Mouse (Mus musculus): ENCODE measurements around the gene Gm16223. TPM values are rescaled to one million over a fixed set of nuclear protein-coding genes. Genes with fewer than 3 reads are reported as not detected.

Gene Gm16223
- polyA plus RNA-seq (2015; fragmentation: Nextera tagmentation; extraction: Ambion mirVana), result not detected in 2 replicates

GRCm38 (mm10) chr5:42067476-42068187, at the start of gene Gm16223:
Gene Gm16223, plus strand, starts transcription at chr5:42067960.
- no peaks in the 10 kb centered on the region for H3K36me3 ChIP-seq (replicated peaks)
- WGBS (ENCODE audit: insufficient replicate concordance), result 61% methylated on average over 10 of the region's 10 CpGs
- no peaks in the 10 kb centered on the region for H3K4me1 ChIP-seq (replicated peaks)
- no peak within 1 kb of the TSS for H3K9ac ChIP-seq
- no peaks in the 10 kb centered on the region for H3K27me3 ChIP-seq
- ATAC-seq (ENCODE audit: insufficient read depth), result no peak
- no peaks in the 10 kb centered on the region for H3K9me3 ChIP-seq (replicated peaks)
- H3K27ac ChIP-seq (replicated peaks), result no peak within 1 kb of the TSS
- no peak within 1 kb of the TSS for H3K4me2 ChIP-seq
- H3K4me3 ChIP-seq (replicated peaks), result no peak within 1 kb of the TSS

GRCm38 (mm10) chr5:42022029-42022428, 45.7 kb upstream of the Gm16223 start:
- Histone ChIP-seq H3K4me3 (replicated peaks) (no peak overlapping the region), H3K9me3 (replicated peaks) (no peaks in the 10 kb centered on the region), H3K27ac (replicated peaks) (no peak overlapping the region), H3K36me3 (replicated peaks) (no peaks in the 10 kb centered on the region), H3K4me2 (no peak overlapping the region), H3K4me1 (replicated peaks) (no peaks in the 10 kb centered on the region), H3K9ac (no peak overlapping the region), H3K27me3 (no peaks in the 10 kb centered on the region)
- WGBS (ENCODE audit: insufficient replicate concordance), result 52% methylated on average over 3 of the region's 3 CpGs
- no peak for ATAC-seq (ENCODE audit: insufficient read depth)

GRCm38 (mm10) chr5:42023521-42023920, 44.2 kb upstream of the Gm16223 start:
- Histone ChIP-seq H3K4me1 (replicated peaks) (no peaks in the 10 kb centered on the region), H3K9ac (no peak overlapping the region), H3K4me3 (replicated peaks) (no peak overlapping the region), H3K36me3 (replicated peaks) (no peaks in the 10 kb centered on the region), H3K9me3 (replicated peaks) (no peaks in the 10 kb centered on the region), H3K4me2 (no peak overlapping the region), H3K27me3 (no peaks in the 10 kb centered on the region), H3K27ac (replicated peaks) (no peak overlapping the region)
- ATAC-seq (ENCODE audit: insufficient read depth), result no peak
- WGBS (ENCODE audit: insufficient replicate concordance), result 31% methylated on average over 1 of the region's 1 CpGs

- Histone ChIP-seq H3K4me3 (replicated peaks) (no peak overlapping the region), H3K4me1 (replicated peaks) (no peaks in the 10 kb centered on the region), H3K27me3 (no peaks in the 10 kb centered on the region), H3K36me3 (replicated peaks) (no peaks in the 10 kb centered on the region), H3K4me2 (no peak overlapping the region), H3K27ac (replicated peaks) (no peak overlapping the region), H3K9ac (no peak overlapping the region), H3K9me3 (replicated peaks) (no peaks in the 10 kb centered on the region)
- ATAC-seq (ENCODE audit: insufficient read depth), result no peak
- 48% methylated on average over 15 of the region's 15 CpGs for WGBS (ENCODE audit: insufficient replicate concordance)
Measured at GRCm38 (mm10) chr5:42036388-42037082, 31.2 kb upstream of the Gm16223 start.

- H3K4me1 ChIP-seq (replicated peaks), result no peaks in the 10 kb centered on the region
- ATAC-seq (ENCODE audit: insufficient read depth), result no peak
- 52% methylated on average over 4 of the region's 4 CpGs for WGBS (ENCODE audit: insufficient replicate concordance)
- 0 out of 2 replicates have a peak, but pooled peaks cover 2% of the 10 kb centered on the region for H3K9me3 ChIP-seq (replicated peaks)
- H3K27me3 ChIP-seq, result no peaks in the 10 kb centered on the region
- no peak overlapping the region for H3K4me3 ChIP-seq (replicated peaks)
- no peak overlapping the region for H3K4me2 ChIP-seq
- no peak overlapping the region for H3K27ac ChIP-seq (replicated peaks)
- H3K9ac ChIP-seq, result no peak overlapping the region
- H3K36me3 ChIP-seq (replicated peaks), result no peaks in the 10 kb centered on the region
Measured at GRCm38 (mm10) chr5:42054636-42055035, 13.1 kb upstream of the Gm16223 start.

- WGBS (ENCODE audit: insufficient replicate concordance), result 68% methylated on average over 5 of the region's 5 CpGs
- Histone ChIP-seq H3K27me3 (no peaks in the 10 kb centered on the region), H3K36me3 (replicated peaks) (no peaks in the 10 kb centered on the region), H3K4me3 (replicated peaks) (no peak overlapping the region), H3K27ac (replicated peaks) (no peak overlapping the region), H3K9me3 (replicated peaks) (0 out of 2 replicates have a peak, but pooled peaks cover 2% of the 10 kb centered on the region), H3K4me2 (no peak overlapping the region), H3K4me1 (replicated peaks) (no peaks in the 10 kb centered on the region), H3K9ac (no peak overlapping the region)
- no peak for ATAC-seq (ENCODE audit: insufficient read depth)
Measured at GRCm38 (mm10) chr5:42055151-42055550, 12.6 kb upstream of the Gm16223 start.

GRCm38 (mm10) chr5:42065090-42065489, 2.7 kb upstream of the Gm16223 start:
- 38% methylated on average over 2 of the region's 2 CpGs for WGBS (ENCODE audit: insufficient replicate concordance)
- Histone ChIP-seq H3K36me3 (replicated peaks) (no peaks in the 10 kb centered on the region), H3K4me1 (replicated peaks) (no peaks in the 10 kb centered on the region), H3K9me3 (replicated peaks) (no peaks in the 10 kb centered on the region), H3K4me2 (no peak overlapping the region), H3K27me3 (no peaks in the 10 kb centered on the region), H3K27ac (replicated peaks) (no peak overlapping the region), H3K4me3 (replicated peaks) (no peak overlapping the region), H3K9ac (no peak overlapping the region)
- no peak for ATAC-seq (ENCODE audit: insufficient read depth)

GRCm38 (mm10) chr5:42067075-42067474, 685 bp upstream of the Gm16223 start:
- Histone ChIP-seq H3K27ac (replicated peaks) (no peak overlapping the region), H3K36me3 (replicated peaks) (no peaks in the 10 kb centered on the region), H3K4me1 (replicated peaks) (no peaks in the 10 kb centered on the region), H3K9me3 (replicated peaks) (no peaks in the 10 kb centered on the region), H3K9ac (no peak overlapping the region), H3K27me3 (no peaks in the 10 kb centered on the region), H3K4me3 (replicated peaks) (no peak overlapping the region), H3K4me2 (no peak overlapping the region)
- ATAC-seq (ENCODE audit: insufficient read depth), result no peak
- 51% methylated on average over 3 of the region's 3 CpGs for WGBS (ENCODE audit: insufficient replicate concordance)

- H3K36me3 ChIP-seq (replicated peaks), result no peaks in the 10 kb centered on the region
- H3K9ac ChIP-seq, result no peak overlapping the region
- H3K4me2 ChIP-seq, result no peak overlapping the region
- H3K27me3 ChIP-seq, result no peaks in the 10 kb centered on the region
- H3K27ac ChIP-seq (replicated peaks), result no peak overlapping the region
- no peak overlapping the region for H3K4me3 ChIP-seq (replicated peaks)
- H3K9me3 ChIP-seq (replicated peaks), result no peaks in the 10 kb centered on the region
- 48% methylated on average over 1 of the region's 1 CpGs for WGBS (ENCODE audit: insufficient replicate concordance)
- no peak for ATAC-seq (ENCODE audit: insufficient read depth)
- no peaks in the 10 kb centered on the region for H3K4me1 ChIP-seq (replicated peaks)
Measured at GRCm38 (mm10) chr5:42068188-42068579, 424 bp downstream of the Gm16223 start.

- Histone ChIP-seq H3K4me2 (no peak overlapping the region), H3K4me3 (replicated peaks) (no peak overlapping the region), H3K9ac (no peak overlapping the region), H3K9me3 (replicated peaks) (no peaks in the 10 kb centered on the region), H3K27me3 (no peaks in the 10 kb centered on the region), H3K4me1 (replicated peaks) (no peaks in the 10 kb centered on the region), H3K36me3 (replicated peaks) (no peaks in the 10 kb centered on the region), H3K27ac (replicated peaks) (no peak overlapping the region)
- no peak for ATAC-seq (ENCODE audit: insufficient read depth)
- WGBS (ENCODE audit: insufficient replicate concordance), result 58% methylated on average over 5 of the region's 5 CpGs
Measured at GRCm38 (mm10) chr5:42116586-42117346, 49.0 kb downstream of the Gm16223 start.

- Histone ChIP-seq H3K27ac (replicated peaks) (no peak overlapping the region), H3K4me1 (replicated peaks) (no peaks in the 10 kb centered on the region), H3K4me3 (replicated peaks) (no peak overlapping the region), H3K27me3 (no peaks in the 10 kb centered on the region), H3K9ac (no peak overlapping the region), H3K4me2 (no peak overlapping the region), H3K36me3 (replicated peaks) (no peaks in the 10 kb centered on the region), H3K9me3 (replicated peaks) (no peaks in the 10 kb centered on the region)
- ATAC-seq (ENCODE audit: insufficient read depth), result no peak
Measured at GRCm38 (mm10) chr5:42125562-42125961, 57.8 kb downstream of the Gm16223 start.
